Mouse (Mus musculus) heart, adult 2 months (tissue): ENCODE data around the gene Agpat1. TPM values are rescaled to one million over a fixed set of nuclear protein-coding genes. Genes with fewer than 3 reads are reported as not detected.

ENCODE experiments used
- DNase-seq, 2 experiments: peaks; one replicate each; pipeline ENCODE4 v3.0.0; 2021
- H3K27ac ChIP-seq: fragments of 200-600 bp; 2 replicates; pipeline ENCODE4 v1.8.1; 2022
- H3K27me3 ChIP-seq: fragments of 200-500 bp; 2 replicates; pipeline ENCODE4 v1.6.1; 2012; ENCODE audit warnings: mild to moderate bottlenecking, low read length, inconsistent platforms, mixed read lengths; ENCODE audit not compliant: control insufficient read depth, insufficient read depth
- H3K36me3 ChIP-seq: fragments of 200-500 bp; 2 replicates; pipeline ENCODE4 v1.6.1; 2012; ENCODE audit warnings: low read length, inconsistent platforms; ENCODE audit not compliant: control insufficient read depth, insufficient read depth
- H3K4me1 ChIP-seq: fragments of 200-500 bp; 2 replicates; pipeline ENCODE4 v1.6.1; 2011; ENCODE audit warnings: low read length; ENCODE audit not compliant: control insufficient read depth, insufficient read depth
- H3K4me3 ChIP-seq: fragments of 200-600 bp; 2 replicates; pipeline ENCODE4 v1.8.1; 2022
- H3K79me2 ChIP-seq: fragments of 200-500 bp; replicated peaks from 2 replicates; pipeline ENCODE4 v1.6.1; 2012; ENCODE audit warnings: mild to moderate bottlenecking, inconsistent platforms, low read length, moderate library complexity, mixed read lengths; ENCODE audit not compliant: control insufficient read depth, insufficient read depth
- H3K9ac ChIP-seq: fragments of 200-500 bp; 2 replicates; pipeline ENCODE4 v1.6.1; 2012; ENCODE audit warnings: low read depth, mild to moderate bottlenecking, control low read depth, inconsistent platforms, low read length, mixed read lengths
- CTCF ChIP-seq: fragments of 200-600 bp; IDR thresholded peaks from 2 replicates; pipeline ENCODE4 v1.8.1; 2022; ENCODE audit warnings: antibody characterized with exemption, mild to moderate bottlenecking, moderate library complexity
- EP300 ChIP-seq: fragments of 200-500 bp; IDR thresholded peaks from 2 replicates; pipeline ENCODE4 v1.6.1; 2011; ENCODE audit warnings: low read depth, low read length, control low read depth; ENCODE audit not compliant: insufficient read depth
- POLR2A ChIP-seq: fragments of 200-500 bp; IDR thresholded peaks from 2 replicates; pipeline ENCODE4 v1.6.1; 2011; ENCODE audit warnings: mild to moderate bottlenecking, low read depth, low read length, control low read depth; ENCODE audit not compliant: insufficient read depth
- WGBS: fragments of 180-500 bp; shearing (Covaris S2); methylation state at CpG from one replicate; pipeline ENCODE4 v1.1.7; 2018; 5-methylcytosine and 5-hydroxymethylcytosine counted together
- intact Hi-C: fragments of 180-260 bp; cut with DNase I; formaldehyde crosslinking; loops from one replicate; pipeline ENCODE4 v1.15.1; 2025
- polyA plus RNA-seq: library from polyadenylated mRNA; depleted of rRNA; stranded (reverse); fragments of >200 nt; gene quantifications from 2 replicates; pipeline ENCODE4 v1.2.3, GENCODE M21; 2012
- total RNA-seq, 2 experiments: library from RNA; stranded (reverse); gene quantifications; 2 replicates each; pipeline ENCODE4 v1.2.3; 2021

Agpat1 gene
- total and polyA plus RNA-seq, 3 experiments, result 64.8 to 178 (median 68.9) TPM

GRCm38 (mm10) chr17:34603375-34604060 is 544 bp upstream of the Agpat1 start, which contains the start of gene Rnf5:
Gene Rnf5, minus strand, starts transcription at chr17:34603690.
- no peaks in the 10 kb centered on the region for H3K27me3 ChIP-seq
- peaks cover 4% of the 10 kb centered on the region for H3K4me1 ChIP-seq
- TF ChIP-seq POLR2A (peak; percentile 77), EP300 (0 out of 2 replicates have a peak, but pooled peaks have one; percentile 10), CTCF (no peak)
- DNase-seq, result peak; percentile 92 to 98
- H3K36me3 ChIP-seq, result no peaks in the 10 kb centered on the region
- H3K79me2 ChIP-seq, result peaks cover 2% of the 10 kb centered on the region
- H3K27ac ChIP-seq, result peak within 1 kb of the TSS; percentile 91
- under 1% methylated on average over 30 of the region's 30 CpGs for WGBS
- peak within 1 kb of the TSS; percentile 89 for H3K4me3 ChIP-seq
- peak within 1 kb of the TSS; percentile 82 for H3K9ac ChIP-seq
- intact Hi-C loops, result loop anchor here (1.0 to 10.0 kb wide), 2 partner anchors 38 to 489 kb away; partner anchors contain the start of gene H2-DMa

GRCm38 (mm10) chr17:34604511-34605237 is 612 bp downstream of the Agpat1 start:
- H3K79me2 ChIP-seq, result peaks cover 2% of the 10 kb centered on the region
- no peaks in the 10 kb centered on the region for H3K27me3 ChIP-seq
- H3K9ac ChIP-seq, result peak overlapping the region; percentile 82
- H3K36me3 ChIP-seq, result no peaks in the 10 kb centered on the region
- H3K4me3 ChIP-seq, result peak overlapping the region; percentile 89
- intact Hi-C loops, result loop anchor here (10.0 kb wide), 1 partner anchor 490 kb away; the partner anchor contains the start of gene H2-DMa
- TF ChIP-seq CTCF (no peak), POLR2A (no peak), EP300 (no peak)
- no peak for DNase-seq
- H3K4me1 ChIP-seq, result peaks cover 4% of the 10 kb centered on the region
- peak overlapping the region; percentile 91 for H3K27ac ChIP-seq
- WGBS, result 17% methylated on average over 24 of the region's 24 CpGs

GRCm38 (mm10) chr17:34605609-34606008 is 1.5 kb downstream of the Agpat1 start:
- WGBS, result under 1% methylated on average over 29 of the region's 30 CpGs
- Histone ChIP-seq H3K4me3 (peak overlapping the region; percentile 89), H3K79me2 (peaks cover 2% of the 10 kb centered on the region), H3K36me3 (no peaks in the 10 kb centered on the region), H3K27me3 (no peaks in the 10 kb centered on the region), H3K9ac (peak overlapping the region; percentile 96), H3K27ac (peak overlapping the region; percentile 91), H3K4me1 (peaks cover 4% of the 10 kb centered on the region)
- intact Hi-C loops, result loop anchor here (2.0 to 10.0 kb wide), 2 partner anchors 21 to 491 kb away; partner anchors contain the start of gene H2-DMa
- peak; percentile 97 to 98 for DNase-seq
- TF ChIP-seq CTCF, result no peak
- peak; percentile 89 for TF ChIP-seq POLR2A
- no peak for TF ChIP-seq EP300

- H3K27ac ChIP-seq, result peak overlapping the region; percentile 91
- intact Hi-C loops, result loop anchor here (2.0 to 10.0 kb wide), 2 partner anchors 20 to 492 kb away; partner anchors contain the start of gene H2-DMa
- peaks cover 2% of the 10 kb centered on the region for H3K79me2 ChIP-seq
- H3K4me3 ChIP-seq, result peak overlapping the region; percentile 89
- H3K27me3 ChIP-seq, result no peaks in the 10 kb centered on the region
- H3K4me1 ChIP-seq, result peaks cover 4% of the 10 kb centered on the region
- peak in 1 of 2 experiments; percentile 38 for DNase-seq
- no peak for TF ChIP-seq EP300
- no peak for TF ChIP-seq POLR2A
- no peak for TF ChIP-seq CTCF
- H3K36me3 ChIP-seq, result no peaks in the 10 kb centered on the region
- peak overlapping the region; percentile 96 for H3K9ac ChIP-seq
- 14% methylated on average over 32 of the region's 32 CpGs for WGBS
Measured at GRCm38 (mm10) chr17:34606186-34607039, 2.4 kb downstream of the Agpat1 start.

GRCm38 (mm10) chr17:34607997-34608396 is 3.9 kb downstream of the Agpat1 start:
- TF ChIP-seq POLR2A (no peak), CTCF (no peak), EP300 (no peak)
- intact Hi-C loops, result loop anchor here (2.0 to 10.0 kb wide), 2 partner anchors 19 to 493 kb away; partner anchors contain the start of gene H2-DMa
- Histone ChIP-seq H3K4me1 (peaks cover 4% of the 10 kb centered on the region), H3K27me3 (no peaks in the 10 kb centered on the region), H3K27ac (no peak overlapping the region), H3K36me3 (no peaks in the 10 kb centered on the region), H3K9ac (no peak overlapping the region), H3K79me2 (peaks cover 2% of the 10 kb centered on the region), H3K4me3 (no peak overlapping the region)
- DNase-seq, result no peak
- 61% methylated on average over 7 of the region's 7 CpGs for WGBS
